Mouse (Mus musculus) hindbrain, embryonic 13.5 days (tissue): Measurements from ENCODE around the gene Gm4631. TPM values are rescaled to one million over a fixed set of nuclear protein-coding genes. Genes with fewer than 3 reads are reported as not detected.
"Not testable (repeated sequence)": the region's sequence is repeated elsewhere in the genome, so short reads cannot be mapped to it uniquely, and the experiment has no call there.

Experiments
- ATAC-seq: fragments of 200-750 bp; cut with Nextera tagmentation; 2 replicates; pipeline ENCODE4 v1.8.0; 2017; ENCODE audit warnings: moderate TSS enrichment; ENCODE audit not compliant: low FRiP score
- H3K27ac ChIP-seq: fragments of 300-500 bp; sonication (generic); 2 replicates; pipeline ENCODE4 v1.5.1; 2015; ENCODE audit warnings: inconsistent platforms, mild to moderate bottlenecking, moderate library complexity
- H3K27me3 ChIP-seq: fragments of 300-500 bp; sonication (generic); 2 replicates; pipeline ENCODE4 v1.6.1; 2015; ENCODE audit warnings: mild to moderate bottlenecking, inconsistent platforms
- H3K36me3 ChIP-seq: fragments of 300-500 bp; sonication (generic); 2 replicates; pipeline ENCODE4 v1.6.1; 2015; ENCODE audit warnings: mild to moderate bottlenecking, inconsistent platforms
- H3K4me1 ChIP-seq: fragments of 300-500 bp; sonication (generic); replicated peaks from 2 replicates; pipeline ENCODE4 v1.6.1; 2015; ENCODE audit warnings: inconsistent platforms
- H3K4me2 ChIP-seq: fragments of 300-500 bp; sonication (generic); 2 replicates; pipeline ENCODE4 v1.6.1; 2015; ENCODE audit warnings: inconsistent platforms, mild to moderate bottlenecking, moderate library complexity
- H3K4me3 ChIP-seq: fragments of 300-500 bp; sonication (generic); 2 replicates; pipeline ENCODE4 v1.5.1; 2015; ENCODE audit warnings: mild to moderate bottlenecking, inconsistent platforms
- H3K9ac ChIP-seq: fragments of 300-500 bp; sonication (generic); 2 replicates; pipeline ENCODE4 v1.6.1; 2015; ENCODE audit warnings: mild to moderate bottlenecking, inconsistent platforms
- H3K9me3 ChIP-seq: fragments of 300-500 bp; sonication (generic); 2 replicates; pipeline ENCODE4 v1.6.1; 2016; ENCODE audit warnings: inconsistent platforms
- WGBS: fragments of 180-500 bp; shearing (Covaris S2); methylation state at CpG from one replicate; pipeline ENCODE4 v1.1.7; 2015; 5-methylcytosine and 5-hydroxymethylcytosine counted together
- polyA plus RNA-seq: library from polyadenylated mRNA; unstranded; fragments of >200 nt; fragmentation: Nextera tagmentation; extraction: Ambion mirVana; gene quantifications from 2 replicates; pipeline ENCODE4 v1.2.1, GENCODE M21; 2015

Gm4631 gene
- 15.6 and 15.9 TPM in 2 replicates for polyA plus RNA-seq

DNA sequence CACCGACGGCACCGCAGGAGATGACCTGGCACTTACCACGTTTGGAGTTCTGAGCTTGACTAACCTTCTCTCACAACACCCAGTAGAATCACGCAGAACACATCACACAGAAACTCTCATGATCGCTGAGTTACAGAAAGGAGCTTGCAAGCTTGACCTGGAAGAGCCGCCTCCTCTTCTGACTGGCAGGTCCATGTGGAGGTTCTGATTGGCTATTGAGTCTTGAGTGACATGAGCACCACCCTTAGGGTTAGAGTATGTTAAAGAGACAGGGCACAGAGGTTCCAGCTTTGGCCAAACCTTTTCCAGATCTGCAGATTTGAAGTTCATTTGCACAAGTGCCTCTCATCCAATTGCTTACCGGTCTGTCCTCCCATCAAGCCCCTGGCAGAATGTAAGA, at the start of gene Gm4631:
Gene Gm4631 (minus strand): TSS at position 101 of the 400 bp plus-strand sequence.
- H3K27me3 ChIP-seq, H3K9ac ChIP-seq, H3K4me2 ChIP-seq, H3K36me3 ChIP-seq, H3K27ac ChIP-seq, H3K9me3 ChIP-seq, H3K4me1 ChIP-seq, H3K4me3 ChIP-seq, ATAC-seq: not testable (repeated sequence)
- whole genome bisulfite sequencing: no CpG with 5 or more reads among the region's 8 CpGs

GRCm38 (mm10) chr2:175372136-175372535, 34.1 kb upstream of the Gm4631 start, which contains the start of gene Zfp968:
TSS of gene Zfp968 (plus strand) at chr2:175372436.
- H3K36me3 ChIP-seq, H3K9me3 ChIP-seq, H3K4me1 ChIP-seq, H3K9ac ChIP-seq, ATAC-seq, H3K4me2 ChIP-seq, H3K27ac ChIP-seq, H3K4me3 ChIP-seq, H3K27me3 ChIP-seq: not testable (repeated sequence)
- no CpG with 5 or more reads among the region's 6 CpGs for WGBS

GRCm38 (mm10) chr2:175274825-175275224, 63.2 kb downstream of the Gm4631 start, which contains the start of gene Gm14440:
TSS of gene Gm14440 (plus strand) at chr2:175275125.
- not testable (repeated sequence) for ATAC-seq, H3K4me2 ChIP-seq, H3K4me3 ChIP-seq, H3K9ac ChIP-seq, H3K9me3 ChIP-seq, H3K36me3 ChIP-seq, H3K27ac ChIP-seq, H3K27me3 ChIP-seq, H3K4me1 ChIP-seq
- no CpG with 5 or more reads among the region's 6 CpGs for WGBS

Other genes with a start within 250 kb of the Gm4631 start
- gene Gm14399, start 196.2 kb downstream of the Gm4631 start, polyA plus RNA-seq: 4.8 and 7.7 TPM in 2 replicates
- gene Gm14443, start 162.3 kb downstream of the Gm4631 start, polyA plus RNA-seq: 1.1 and 1.2 TPM in 2 replicates
- 7.3 and 8.0 TPM in 2 replicates for gene Gm14391, start 131.3 kb downstream of the Gm4631 start, polyA plus RNA-seq
- 0.12 TPM in 1 of 2 replicates, not detected in the other for gene Gm14440, start 63.1 kb downstream of the Gm4631 start, polyA plus RNA-seq
- 3.5 and 4.9 TPM in 2 replicates for gene Zfp968, start 34.2 kb upstream of the Gm4631 start, polyA plus RNA-seq
- 13.8 and 16.4 TPM in 2 replicates for gene Gm4724, start 97.6 kb upstream of the Gm4631 start, polyA plus RNA-seq
- 6.6 and 6.8 TPM in 2 replicates for gene Zfp965, start 131.8 kb upstream of the Gm4631 start, polyA plus RNA-seq